Mouse (Mus musculus): ENCODE measurements at regions not wholly inside any gene's neighbourhood (a gene's known extent, or its start where the extent isn't known, plus 50 kb on each side); places are given as distances from the start of the nearest gene placed in this dataset.
"Not testable (repeated sequence)": the region's sequence is repeated elsewhere in the genome, so short reads cannot be mapped to it uniquely, and the experiment has no call there.

GRCm38 (mm10) chr16:50533881-50534280 lies 57.1 kb downstream of the Ccdc54 start:
- H3K27ac ChIP-seq (replicated peaks): no peak overlapping the region
- H3K27me3 ChIP-seq: peaks cover 18% of the 10 kb centered on the region
- no peak overlapping the region for H3K4me2 ChIP-seq
- no peak overlapping the region for H3K4me3 ChIP-seq (replicated peaks)
- no peak for ATAC-seq (ENCODE audit: insufficient read depth)
- whole genome bisulfite sequencing (ENCODE audit: insufficient replicate concordance): 29% methylated on average over 3 of the region's 3 CpGs
- H3K9me3 ChIP-seq (replicated peaks): no peaks in the 10 kb centered on the region
- H3K9ac ChIP-seq: no peak overlapping the region
- H3K36me3 ChIP-seq (replicated peaks): no peaks in the 10 kb centered on the region
- no peaks in the 10 kb centered on the region; the same call in 1 of the 2 replicates for H3K4me1 ChIP-seq (replicated peaks)

- Histone ChIP-seq H3K27me3 (peaks cover 40% of the 10 kb centered on the region), H3K27ac (replicated peaks) (no peak overlapping the region), H3K4me1 (replicated peaks) (no peaks in the 10 kb centered on the region; the same call in 1 of the 2 replicates), H3K9me3 (replicated peaks) (no peaks in the 10 kb centered on the region), H3K36me3 (replicated peaks) (no peaks in the 10 kb centered on the region), H3K9ac (peak overlapping the region; percentile 25; the same call in 1 of the 2 replicates), H3K4me3 (replicated peaks) (peak overlapping the region; percentile 59), H3K4me2 (peak overlapping the region; percentile 76)
- 0 out of 2 replicates have a peak, but pooled peaks have one; percentile 49 for ATAC-seq (ENCODE audit: insufficient read depth)
- WGBS (ENCODE audit: insufficient replicate concordance): 0% methylated on average over 46 of the region's 46 CpGs
Observed at GRCm38 (mm10) chr16:50529511-50530416, 61.2 kb downstream of the Ccdc54 start.

GRCm38 (mm10) chr16:50528677-50529510 lies 62.1 kb downstream of the Ccdc54 start:
- Histone ChIP-seq H3K36me3 (replicated peaks) (no peaks in the 10 kb centered on the region), H3K27ac (replicated peaks) (no peak overlapping the region; the same call in 1 of the 2 replicates), H3K4me3 (replicated peaks) (peak overlapping the region; percentile 59), H3K27me3 (peaks cover 40% of the 10 kb centered on the region), H3K9ac (peak overlapping the region; percentile 25; the same call in 1 of the 2 replicates), H3K4me2 (peak overlapping the region; percentile 76), H3K4me1 (replicated peaks) (no peaks in the 10 kb centered on the region; the same call in 1 of the 2 replicates), H3K9me3 (replicated peaks) (no peaks in the 10 kb centered on the region)
- ATAC-seq (ENCODE audit: insufficient read depth): peak; percentile 79
- under 1% methylated on average over 81 of the region's 81 CpGs for WGBS (ENCODE audit: insufficient replicate concordance)

- H3K4me1 ChIP-seq (replicated peaks): no peaks in the 10 kb centered on the region; the same call in 1 of the 2 replicates
- H3K27me3 ChIP-seq: peaks cover 40% of the 10 kb centered on the region
- whole genome bisulfite sequencing (ENCODE audit: insufficient replicate concordance): 2% methylated on average over 9 of the region's 9 CpGs
- no peaks in the 10 kb centered on the region for H3K36me3 ChIP-seq (replicated peaks)
- no peak overlapping the region for H3K27ac ChIP-seq (replicated peaks)
- H3K4me2 ChIP-seq: peak overlapping the region; percentile 76
- H3K9me3 ChIP-seq (replicated peaks): no peaks in the 10 kb centered on the region
- peak overlapping the region; percentile 59 for H3K4me3 ChIP-seq (replicated peaks)
- H3K9ac ChIP-seq: 0 out of 2 replicates have a peak overlapping the region, but pooled peaks have one; percentile 25
- ATAC-seq (ENCODE audit: insufficient read depth): no peak
Observed at GRCm38 (mm10) chr16:50528355-50528676, 62.6 kb downstream of the Ccdc54 start.

- WGBS (ENCODE audit: insufficient replicate concordance): 55% methylated on average over 5 of the region's 5 CpGs
- not testable (repeated sequence) for H3K27ac ChIP-seq (replicated peaks); H3K9me3 ChIP-seq (replicated peaks); ATAC-seq (ENCODE audit: insufficient read depth); H3K4me2 ChIP-seq; H3K4me3 ChIP-seq (replicated peaks); H3K36me3 ChIP-seq (replicated peaks); H3K4me1 ChIP-seq (replicated peaks); H3K9ac ChIP-seq
- peaks cover 40% of the 10 kb centered on the region for H3K27me3 ChIP-seq
Observed at GRCm38 (mm10) chr16:50526930-50527329, 64.0 kb downstream of the Ccdc54 start.

GRCm38 (mm10) chr16:50525934-50526366 lies 65.0 kb downstream of the Ccdc54 start:
- Histone ChIP-seq H3K4me1 (replicated peaks) (no peaks in the 10 kb centered on the region; the same call in 1 of the 2 replicates), H3K4me3 (replicated peaks) (no peak overlapping the region), H3K4me2 (no peak overlapping the region), H3K27ac (replicated peaks) (no peak overlapping the region), H3K27me3 (peaks cover 40% of the 10 kb centered on the region), H3K9ac (no peak overlapping the region), H3K36me3 (replicated peaks) (no peaks in the 10 kb centered on the region), H3K9me3 (replicated peaks) (no peaks in the 10 kb centered on the region)
- WGBS (ENCODE audit: insufficient replicate concordance): 60% methylated on average over 11 of the region's 11 CpGs
- no peak for ATAC-seq (ENCODE audit: insufficient read depth)

- H3K27me3 ChIP-seq: peaks cover 38% of the 10 kb centered on the region
- WGBS (ENCODE audit: insufficient replicate concordance): 76% methylated on average over 9 of the region's 9 CpGs
- no peak overlapping the region for H3K9ac ChIP-seq
- ATAC-seq (ENCODE audit: insufficient read depth): no peak
- no peak overlapping the region for H3K27ac ChIP-seq (replicated peaks)
- no peaks in the 10 kb centered on the region; the same call in 1 of the 2 replicates for H3K4me1 ChIP-seq (replicated peaks)
- H3K4me2 ChIP-seq: no peak overlapping the region
- no peak overlapping the region for H3K4me3 ChIP-seq (replicated peaks)
- no peaks in the 10 kb centered on the region for H3K36me3 ChIP-seq (replicated peaks)
- H3K9me3 ChIP-seq (replicated peaks): no peaks in the 10 kb centered on the region
Observed at GRCm38 (mm10) chr16:50525504-50525903, 65.5 kb downstream of the Ccdc54 start.

GRCm38 (mm10) chr16:50519610-50520009 lies 71.3 kb downstream of the Ccdc54 start:
- H3K9me3 ChIP-seq (replicated peaks): no peaks in the 10 kb centered on the region
- no peaks in the 10 kb centered on the region for H3K4me1 ChIP-seq (replicated peaks)
- 64% methylated on average over 10 of the region's 10 CpGs for WGBS (ENCODE audit: insufficient replicate concordance)
- ATAC-seq (ENCODE audit: insufficient read depth): no peak
- H3K27ac ChIP-seq (replicated peaks): no peak overlapping the region
- no peaks in the 10 kb centered on the region for H3K27me3 ChIP-seq
- no peaks in the 10 kb centered on the region for H3K36me3 ChIP-seq (replicated peaks)
- no peak overlapping the region for H3K4me2 ChIP-seq
- H3K9ac ChIP-seq: no peak overlapping the region
- no peak overlapping the region for H3K4me3 ChIP-seq (replicated peaks)

GRCm38 (mm10) chr16:50516579-50516978 lies 74.4 kb downstream of the Ccdc54 start:
- Histone ChIP-seq H3K4me2 (no peak overlapping the region), H3K9ac (no peak overlapping the region), H3K4me3 (replicated peaks) (no peak overlapping the region), H3K27me3 (no peaks in the 10 kb centered on the region), H3K4me1 (replicated peaks) (no peaks in the 10 kb centered on the region), H3K27ac (replicated peaks) (no peak overlapping the region), H3K9me3 (replicated peaks) (no peaks in the 10 kb centered on the region), H3K36me3 (replicated peaks) (no peaks in the 10 kb centered on the region)
- no peak for ATAC-seq (ENCODE audit: insufficient read depth)
- WGBS (ENCODE audit: insufficient replicate concordance): 63% methylated on average over 11 of the region's 11 CpGs

GRCm38 (mm10) chr16:50515039-50515438 lies 75.9 kb downstream of the Ccdc54 start:
- WGBS (ENCODE audit: insufficient replicate concordance): 79% methylated on average over 8 of the region's 8 CpGs
- no peak overlapping the region for H3K4me3 ChIP-seq (replicated peaks)
- no peak overlapping the region for H3K4me2 ChIP-seq
- no peak overlapping the region for H3K9ac ChIP-seq
- no peak for ATAC-seq (ENCODE audit: insufficient read depth)
- H3K4me1 ChIP-seq (replicated peaks): no peaks in the 10 kb centered on the region
- H3K9me3 ChIP-seq (replicated peaks): no peaks in the 10 kb centered on the region
- H3K36me3 ChIP-seq (replicated peaks): no peaks in the 10 kb centered on the region
- H3K27me3 ChIP-seq: no peaks in the 10 kb centered on the region
- no peak overlapping the region for H3K27ac ChIP-seq (replicated peaks)

- no peaks in the 10 kb centered on the region for H3K36me3 ChIP-seq (replicated peaks)
- no peaks in the 10 kb centered on the region for H3K4me1 ChIP-seq (replicated peaks)
Observed at GRCm38 (mm10) chr16:50512080-50512479, 78.9 kb downstream of the Ccdc54 start.

More at GRCm38 (mm10) chr16:50512080-50512479, 78.9 kb downstream of the Ccdc54 start:
- no peak overlapping the region for H3K9ac ChIP-seq
- WGBS (ENCODE audit: insufficient replicate concordance): 35% methylated on average over 3 of the region's 3 CpGs
- no peaks in the 10 kb centered on the region for H3K9me3 ChIP-seq (replicated peaks)
- no peak overlapping the region for H3K4me3 ChIP-seq (replicated peaks)
- no peak for ATAC-seq (ENCODE audit: insufficient read depth)
- H3K4me2 ChIP-seq: no peak overlapping the region
- H3K27me3 ChIP-seq: no peaks in the 10 kb centered on the region
- no peak overlapping the region for H3K27ac ChIP-seq (replicated peaks)
